Mouse (Mus musculus) cerebellum, adult 2 months (tissue): ENCODE data around the gene Kctd15. TPM values are rescaled to one million over a fixed set of nuclear protein-coding genes. Genes with fewer than 3 reads are reported as not detected.

Source experiments
- DNase-seq, 2 experiments: peaks; one replicate each; pipeline ENCODE4 v3.0.0; 2021
- H3K27ac ChIP-seq: fragments of 200-500 bp; 2 replicates; pipeline ENCODE4 v1.5.1; 2012; ENCODE audit warnings: low read length, control low read depth, inconsistent platforms; ENCODE audit not compliant: insufficient read depth
- H3K27me3 ChIP-seq: fragments of 200-500 bp; 2 replicates; pipeline ENCODE4 v1.6.1; 2012; ENCODE audit warnings: inconsistent platforms, mild to moderate bottlenecking, low read length, moderate library complexity; ENCODE audit not compliant: control insufficient read depth, insufficient read depth
- H3K4me1 ChIP-seq: fragments of 200-500 bp; 2 replicates; pipeline ENCODE4 v1.6.1; 2011; ENCODE audit warnings: low read length; ENCODE audit not compliant: control insufficient read depth, insufficient read depth
- H3K4me3 ChIP-seq: fragments of 200-500 bp; replicated peaks from 2 replicates; pipeline ENCODE3; 2011; ENCODE audit warnings: mild to moderate bottlenecking, low read depth, low read length, control low read depth; ENCODE audit not compliant: insufficient read depth
- CTCF ChIP-seq: fragments of 200-500 bp; IDR thresholded peaks from 2 replicates; pipeline ENCODE4 v1.5.1; 2011; ENCODE audit warnings: low read depth, mild to moderate bottlenecking, control low read depth, low read length, moderate library complexity, borderline replicate concordance; ENCODE audit not compliant: insufficient read depth
- POLR2A ChIP-seq: fragments of 200-500 bp; IDR thresholded peaks from 2 replicates; pipeline ENCODE4 v1.6.1; 2011; ENCODE audit warnings: low read length, control low read depth, borderline replicate concordance; ENCODE audit not compliant: insufficient read depth
- WGBS: fragments of 180-500 bp; shearing (Covaris S2); methylation state at CpG from one replicate; pipeline ENCODE4 v1.1.7; 2018; 5-methylcytosine and 5-hydroxymethylcytosine counted together
- polyA plus RNA-seq: library from polyadenylated mRNA; depleted of rRNA; stranded (reverse); fragments of >200 nt; gene quantifications from 2 replicates; pipeline ENCODE4 v1.2.3, GENCODE M21; 2012

Gene Kctd15
- polyA plus RNA-seq, 1 experiment: 16.5 TPM

DNA sequence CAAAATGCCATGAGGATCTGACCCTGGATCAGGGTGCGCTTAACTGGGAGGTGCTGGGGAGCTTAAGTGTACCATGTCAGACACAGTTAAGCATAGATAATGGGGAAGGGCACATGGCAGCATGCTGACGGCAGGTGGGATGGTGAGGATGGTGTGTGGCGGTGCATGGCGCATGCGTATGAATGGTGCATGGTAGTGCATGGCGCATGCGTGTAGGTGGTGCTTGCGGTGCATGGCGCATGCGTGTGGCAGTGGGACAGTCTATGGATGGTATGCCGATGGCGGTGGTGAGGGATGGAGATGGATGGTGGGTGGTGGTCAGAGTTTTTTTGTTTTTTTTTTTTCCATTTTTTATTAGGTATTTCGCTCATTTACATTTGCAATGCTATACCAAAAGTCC lies 37.4 kb upstream of the Kctd15 start:
- 93% methylated on average over 13 of the region's 13 CpGs for WGBS
- H3K27ac ChIP-seq: no peak overlapping the region
- TF ChIP-seq POLR2A (no peak), CTCF (no peak)
- no peaks in the 10 kb centered on the region for H3K27me3 ChIP-seq
- H3K4me1 ChIP-seq: no peaks in the 10 kb centered on the region
- no peak overlapping the region for H3K4me3 ChIP-seq
- no peak for DNase-seq

DNA sequence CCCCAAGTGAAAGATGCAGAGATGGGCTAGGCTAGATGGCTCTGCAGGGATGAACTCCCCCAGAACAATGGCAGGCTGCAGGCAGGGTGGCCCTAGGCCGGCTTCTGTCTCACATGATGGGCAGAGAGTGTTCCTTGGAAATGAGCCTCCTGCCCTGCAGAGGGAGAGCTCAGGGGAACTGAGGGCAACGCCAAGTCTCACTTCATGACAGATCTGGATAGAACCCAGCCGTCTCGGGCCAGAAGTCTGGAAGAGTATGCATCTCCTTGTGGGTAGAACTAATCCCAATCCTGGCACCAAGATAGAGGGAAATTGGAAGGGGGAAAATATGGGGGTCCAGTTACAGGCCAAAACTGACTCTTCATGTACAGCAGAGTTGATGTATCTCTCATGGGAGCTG lies 36.5 kb upstream of the Kctd15 start:
- TF ChIP-seq CTCF: no peak
- no peak for TF ChIP-seq POLR2A
- Histone ChIP-seq H3K4me1 (no peaks in the 10 kb centered on the region), H3K27ac (no peak overlapping the region), H3K27me3 (no peaks in the 10 kb centered on the region), H3K4me3 (no peak overlapping the region)
- 11% methylated on average over 4 of the region's 4 CpGs for WGBS
- no peak for DNase-seq

DNA sequence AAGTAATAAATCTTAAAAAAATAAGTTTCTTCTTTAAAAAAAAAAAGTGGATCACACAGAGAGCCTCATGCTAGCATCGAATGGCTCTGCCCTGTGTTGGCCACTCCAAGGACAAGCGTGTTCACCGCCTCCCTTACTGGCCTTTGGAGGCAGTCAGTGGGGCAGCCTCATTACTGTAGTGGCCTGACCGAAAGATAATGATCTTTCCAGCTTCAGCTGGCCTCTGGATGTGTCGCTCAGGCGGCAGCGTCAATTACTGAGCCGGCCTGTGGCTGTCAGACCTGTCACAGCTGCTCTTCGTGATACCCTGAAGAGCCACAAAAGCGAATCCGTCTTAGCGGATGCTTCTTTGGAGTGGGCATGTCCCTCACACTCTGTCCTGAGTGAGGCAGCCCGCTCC lies 33.6 kb upstream of the Kctd15 start:
- WGBS: 70% methylated on average over 13 of the region's 13 CpGs
- H3K4me1 ChIP-seq: no peaks in the 10 kb centered on the region
- TF ChIP-seq POLR2A (no peak), CTCF (no peak)
- H3K27me3 ChIP-seq: no peaks in the 10 kb centered on the region
- DNase-seq: no peak
- H3K27ac ChIP-seq: no peak overlapping the region
- H3K4me3 ChIP-seq: no peak overlapping the region

DNA sequence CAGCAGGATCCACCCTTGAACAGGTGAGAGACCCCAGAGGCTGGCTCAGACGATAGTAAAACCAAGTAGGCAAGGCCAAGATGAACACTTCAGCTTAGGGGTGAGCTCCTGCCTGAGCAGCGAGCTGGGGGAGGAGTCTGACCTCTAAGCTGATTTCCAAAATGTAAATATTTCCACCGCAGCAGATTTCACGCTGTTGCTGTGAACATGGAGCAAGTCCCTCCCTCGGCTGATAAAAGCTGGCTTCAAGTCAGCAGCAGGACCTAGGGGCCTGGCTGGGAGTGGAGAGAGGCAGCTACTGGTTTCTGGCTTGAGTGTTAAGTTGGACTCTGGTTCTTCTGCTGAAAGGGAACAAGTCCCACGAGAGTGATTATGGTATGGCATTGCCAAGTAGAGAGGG lies 32.5 kb upstream of the Kctd15 start:
- DNase-seq: no peak
- Histone ChIP-seq H3K27ac (no peak overlapping the region), H3K27me3 (no peaks in the 10 kb centered on the region), H3K4me3 (no peak overlapping the region), H3K4me1 (no peaks in the 10 kb centered on the region)
- WGBS: 14% methylated on average over 6 of the region's 6 CpGs
- no peak for TF ChIP-seq POLR2A
- TF ChIP-seq CTCF: no peak

- Histone ChIP-seq H3K4me3 (no peak overlapping the region), H3K27me3 (no peaks in the 10 kb centered on the region), H3K4me1 (peaks cover 7% of the 10 kb centered on the region; the same call in 1 of the 2 replicates), H3K27ac (no peak overlapping the region)
- 43% methylated on average over 7 of the region's 7 CpGs for WGBS
- TF ChIP-seq POLR2A: no peak
- no peak for TF ChIP-seq CTCF
- DNase-seq: no peak
These were observed 29.3 kb upstream of the Kctd15 start for GRCm38 (mm10) chr7:34685801-34686200.

DNA sequence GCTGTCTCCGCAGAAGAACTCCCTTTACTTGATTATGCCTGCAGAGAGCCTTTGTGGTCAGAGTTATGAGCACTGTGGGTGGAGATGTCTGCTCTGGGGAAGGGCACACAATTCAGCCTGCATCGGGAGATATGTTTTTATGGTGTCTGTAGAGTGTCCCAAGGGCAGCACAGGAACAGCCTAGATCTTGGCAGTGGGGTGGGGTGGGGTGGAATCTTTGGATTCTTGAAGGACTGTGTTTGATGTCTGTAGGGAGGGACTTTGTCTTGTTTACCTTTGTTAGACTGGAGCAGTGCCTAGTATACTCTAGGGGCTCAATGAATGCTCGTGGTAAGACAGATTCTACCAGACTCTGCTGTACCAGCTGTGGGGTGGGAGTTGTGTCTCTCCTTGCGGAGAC lies 28.6 kb upstream of the Kctd15 start:
- no peak for DNase-seq
- Histone ChIP-seq H3K4me1 (peaks cover 7% of the 10 kb centered on the region; the same call in 1 of the 2 replicates), H3K27me3 (no peaks in the 10 kb centered on the region), H3K27ac (no peak overlapping the region), H3K4me3 (no peak overlapping the region)
- TF ChIP-seq CTCF (no peak), POLR2A (no peak)
- 76% methylated on average over 4 of the region's 4 CpGs for WGBS

DNA sequence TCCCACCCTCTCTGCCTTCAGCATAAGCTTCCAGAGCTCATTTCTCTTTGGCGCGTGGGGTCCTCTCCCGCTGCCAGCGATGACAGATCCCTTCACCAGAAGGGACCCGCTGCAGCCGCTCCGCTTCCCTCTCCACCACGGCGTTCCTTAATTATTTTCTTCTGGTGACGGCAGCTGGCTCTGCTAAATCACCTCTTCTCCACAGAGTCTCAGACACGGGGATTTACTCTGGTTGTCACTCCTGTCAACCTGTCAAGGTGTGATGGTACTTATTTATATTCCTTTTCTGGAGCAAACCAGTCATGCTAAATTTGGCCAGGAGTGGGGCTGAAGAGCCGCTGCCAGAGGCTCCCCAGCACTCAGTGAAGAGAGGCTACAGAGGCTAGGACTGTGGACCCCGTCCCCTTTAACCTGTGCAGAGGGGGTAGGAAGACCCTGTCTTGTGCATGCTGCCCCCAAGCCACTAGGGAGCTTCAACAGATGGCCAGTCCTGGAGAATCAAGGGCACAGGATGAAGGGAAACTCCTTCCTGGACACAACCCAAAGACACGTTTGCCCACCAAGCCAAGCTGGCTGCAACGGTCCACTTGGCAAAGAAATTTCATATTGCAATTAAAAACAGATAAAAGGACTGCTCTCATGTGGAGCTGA lies 24.4 kb upstream of the Kctd15 start:
- no peak for DNase-seq
- no peak overlapping the region for H3K4me3 ChIP-seq
- H3K27me3 ChIP-seq: no peaks in the 10 kb centered on the region
- no peak overlapping the region for H3K27ac ChIP-seq
- TF ChIP-seq CTCF: no peak
- 5% methylated on average over 15 of the region's 15 CpGs for WGBS
- H3K4me1 ChIP-seq: peaks cover 7% of the 10 kb centered on the region; the same call in 1 of the 2 replicates

- H3K4me1 ChIP-seq: peaks cover 7% of the 10 kb centered on the region; the same call in 1 of the 2 replicates
- no peak for DNase-seq
- H3K27me3 ChIP-seq: no peaks in the 10 kb centered on the region; the same call in 1 of the 2 replicates
- WGBS: 61% methylated on average over 2 of the region's 2 CpGs
- TF ChIP-seq CTCF (no peak), POLR2A (no peak)
- no peak overlapping the region for H3K4me3 ChIP-seq
- H3K27ac ChIP-seq: no peak overlapping the region
These were observed 23.4 kb upstream of the Kctd15 start for GRCm38 (mm10) chr7:34679886-34680285.
